Mouse (Mus musculus): Measurements from ENCODE around the gene Mgst3. TPM values are rescaled to one million over a fixed set of nuclear protein-coding genes. Genes with fewer than 3 reads are reported as not detected.

Gene Mgst3
- total RNA-seq, 1 experiment, result 34.4 TPM

DNA sequence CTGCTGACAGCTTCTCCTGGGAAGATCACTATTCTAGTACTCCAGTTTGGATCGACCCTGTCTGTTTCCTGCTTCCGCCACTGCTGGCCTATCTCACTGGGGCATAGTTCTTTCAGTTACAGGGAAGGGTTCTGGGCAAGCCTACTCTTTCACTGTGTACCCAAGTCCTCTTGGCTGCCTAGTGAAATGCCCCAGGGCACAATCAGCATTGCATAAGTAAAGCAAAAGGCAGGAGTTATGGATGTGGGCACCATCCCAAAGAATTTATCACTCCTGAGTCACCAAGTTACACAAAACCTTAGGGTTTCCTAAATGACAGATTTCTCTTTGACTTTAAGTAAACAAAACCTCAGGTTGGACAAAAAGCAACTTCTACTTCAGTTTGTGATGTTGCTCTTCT lies 6.3 kb downstream of the Mgst3 start:
- no peak overlapping the region for H3K9ac ChIP-seq (ENCODE audit: insufficient read depth, low read depth, low read length, poor library complexity, severe bottlenecking)
- H3K27ac ChIP-seq (ENCODE audit: insufficient read depth, low read depth, low read length, poor library complexity, severe bottlenecking), result no peak overlapping the region
- peaks cover 0 to 3% of the 10 kb centered on the region in 2 experiments; a peak in 1 of 4 replicates for H3K4me1 ChIP-seq (ENCODE audit: control insufficient read depth in 2 of 2, insufficient read depth in 2 of 2, low read length in 2 of 2, poor library complexity in 1 of 2)
- H3K36me3 ChIP-seq (ENCODE audit: control insufficient read depth, insufficient read depth, low read length, poor library complexity, severe bottlenecking), result no peaks in the 10 kb centered on the region
- in situ Hi-C loops (cut with MboI; ENCODE audit: low sequenced_read_pairs in 2 of 2, unreplicated experiment in 2 of 2), result no loop called here
- H3K4me3 ChIP-seq (ENCODE audit: insufficient read depth in 1 of 2, low read depth in 1 of 2, low read length in 2 of 2, poor library complexity in 1 of 2, severe bottlenecking in 1 of 2), result no peak overlapping the region
- no peaks in the 10 kb centered on the region for H3K9me3 ChIP-seq (ENCODE audit: control insufficient read depth, insufficient read depth, low read depth, low read length)
- TF ChIP-seq MAFK (IDR thresholded peaks at IDR 0.05; ENCODE audit: insufficient read depth, low read depth, low read length), result no peak
- TF ChIP-seq ZNF384 (IDR thresholded peaks at IDR 0.05; ENCODE audit: low read depth, low read length), result no peak
- TF ChIP-seq CHD2 (IDR thresholded peaks at IDR 0.05; ENCODE audit: low read depth, low read length), result no peak
- TF ChIP-seq HCFC1 (IDR thresholded peaks at IDR 0.05; ENCODE audit: borderline replicate concordance, insufficient read depth, low read length), result no peak
- no peak for TF ChIP-seq ZC3H11A (IDR thresholded peaks at IDR 0.05; ENCODE audit: borderline replicate concordance, low read depth, low read length)
- DNase-seq (ENCODE audit: low read depth, low spot score), result no peak

DNA sequence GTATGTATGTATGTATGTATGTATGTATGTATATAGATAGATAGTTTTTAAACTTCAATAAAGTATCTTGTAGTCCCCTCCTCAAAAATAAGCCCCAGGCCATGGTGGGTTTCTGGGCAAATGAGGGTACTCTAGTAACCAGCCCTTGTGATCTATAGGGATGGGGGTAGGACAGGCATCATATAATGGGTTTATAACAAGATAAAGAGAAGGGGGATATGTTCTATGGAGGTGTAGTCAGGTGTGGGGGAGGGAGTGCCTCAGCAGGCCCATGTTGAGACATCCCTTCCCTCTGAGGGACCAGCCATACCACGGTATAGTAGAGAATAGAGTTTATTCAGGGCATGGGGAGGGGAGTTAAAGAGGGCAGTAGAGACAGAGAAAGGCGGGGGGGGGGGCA lies 7.2 kb downstream of the Mgst3 start:
- in situ Hi-C loops (cut with MboI; ENCODE audit: low sequenced_read_pairs in 2 of 2, unreplicated experiment in 2 of 2), result no loop called here
- H3K9me3 ChIP-seq (ENCODE audit: control insufficient read depth, insufficient read depth, low read depth, low read length), result no peaks in the 10 kb centered on the region
- H3K4me3 ChIP-seq (ENCODE audit: insufficient read depth in 1 of 2, low read depth in 1 of 2, low read length in 2 of 2, poor library complexity in 1 of 2, severe bottlenecking in 1 of 2), result no peak overlapping the region
- H3K4me1 ChIP-seq (ENCODE audit: control insufficient read depth in 2 of 2, insufficient read depth in 2 of 2, low read length in 2 of 2, poor library complexity in 1 of 2), result peaks cover 3 to 5% of the 10 kb centered on the region in 2 experiments; a peak in 2 of 4 replicates
- TF ChIP-seq HCFC1 (IDR thresholded peaks at IDR 0.05; ENCODE audit: borderline replicate concordance, insufficient read depth, low read length), result no peak
- no peaks in the 10 kb centered on the region for H3K36me3 ChIP-seq (ENCODE audit: control insufficient read depth, insufficient read depth, low read length, poor library complexity, severe bottlenecking)
- no peak overlapping the region for H3K27ac ChIP-seq (ENCODE audit: insufficient read depth, low read depth, low read length, poor library complexity, severe bottlenecking)
- H3K9ac ChIP-seq (ENCODE audit: insufficient read depth, low read depth, low read length, poor library complexity, severe bottlenecking), result no peak overlapping the region
- DNase-seq (ENCODE audit: low read depth, low spot score), result no peak

DNA sequence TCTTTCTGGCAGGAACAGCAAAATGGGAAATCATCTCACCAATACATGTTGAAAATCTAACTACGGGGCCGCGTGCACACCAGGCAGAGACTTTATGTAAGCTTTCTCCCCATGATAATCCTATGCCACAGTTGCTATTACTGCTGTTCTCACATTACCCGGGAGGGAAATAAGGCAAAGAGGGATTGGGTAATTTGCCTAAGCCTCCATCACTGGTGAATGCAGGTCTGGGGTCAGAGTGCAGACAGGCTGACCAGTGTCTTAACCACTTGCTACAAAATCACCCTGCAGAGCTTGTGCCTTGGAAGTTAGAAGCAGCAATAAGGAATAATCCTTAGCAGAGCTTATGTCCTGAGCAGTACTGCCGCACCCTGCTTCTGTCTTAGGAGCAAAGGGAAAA lies 8.0 kb downstream of the Mgst3 start:
- H3K9ac ChIP-seq (ENCODE audit: insufficient read depth, low read depth, low read length, poor library complexity, severe bottlenecking), result no peak overlapping the region
- TF ChIP-seq ZNF384 (IDR thresholded peaks at IDR 0.05; ENCODE audit: low read depth, low read length), result no peak
- no peak for TF ChIP-seq CHD2 (IDR thresholded peaks at IDR 0.05; ENCODE audit: low read depth, low read length)
- TF ChIP-seq MAFK (IDR thresholded peaks at IDR 0.05; ENCODE audit: insufficient read depth, low read depth, low read length), result no peak
- TF ChIP-seq HCFC1 (IDR thresholded peaks at IDR 0.05; ENCODE audit: borderline replicate concordance, insufficient read depth, low read length), result no peak
- TF ChIP-seq ZC3H11A (IDR thresholded peaks at IDR 0.05; ENCODE audit: borderline replicate concordance, low read depth, low read length), result no peak
- no peaks in the 10 kb centered on the region for H3K36me3 ChIP-seq (ENCODE audit: control insufficient read depth, insufficient read depth, low read length, poor library complexity, severe bottlenecking)
- H3K9me3 ChIP-seq (ENCODE audit: control insufficient read depth, insufficient read depth, low read depth, low read length), result no peaks in the 10 kb centered on the region
- H3K27ac ChIP-seq (ENCODE audit: insufficient read depth, low read depth, low read length, poor library complexity, severe bottlenecking), result no peak overlapping the region
- in situ Hi-C loops (cut with MboI; ENCODE audit: low sequenced_read_pairs in 2 of 2, unreplicated experiment in 2 of 2), result no loop called here
- no peak for DNase-seq (ENCODE audit: low read depth, low spot score)
- H3K4me3 ChIP-seq (ENCODE audit: insufficient read depth in 1 of 2, low read depth in 1 of 2, low read length in 2 of 2, poor library complexity in 1 of 2, severe bottlenecking in 1 of 2), result no peak overlapping the region
- H3K4me1 ChIP-seq (ENCODE audit: control insufficient read depth in 2 of 2, insufficient read depth in 2 of 2, low read length in 2 of 2, poor library complexity in 1 of 2), result peaks cover 3 to 5% of the 10 kb centered on the region in 2 experiments; a peak in 2 of 4 replicates

DNA sequence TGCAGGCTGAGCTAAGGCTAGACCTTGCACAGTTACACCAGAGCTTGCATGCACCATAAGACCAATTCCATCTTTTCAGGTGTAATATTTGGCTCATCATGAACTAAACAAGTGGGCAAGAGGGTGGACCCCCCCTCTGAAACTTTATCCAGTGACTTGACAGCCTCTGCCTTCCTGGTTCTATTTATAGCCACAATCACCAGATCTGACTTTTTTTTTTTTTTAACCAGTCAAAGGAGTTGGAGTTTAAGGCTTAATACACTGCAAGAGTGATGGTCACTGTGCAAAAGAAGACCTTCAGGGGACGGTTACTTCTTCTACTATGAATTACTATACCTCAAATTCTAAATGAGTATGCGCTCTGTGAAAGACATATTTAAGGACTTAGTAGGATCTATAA lies 8.4 kb downstream of the Mgst3 start:
- no peak overlapping the region for H3K4me3 ChIP-seq (ENCODE audit: insufficient read depth in 1 of 2, low read depth in 1 of 2, low read length in 2 of 2, poor library complexity in 1 of 2, severe bottlenecking in 1 of 2)
- in situ Hi-C loops (cut with MboI; ENCODE audit: low sequenced_read_pairs in 2 of 2, unreplicated experiment in 2 of 2), result no loop called here
- no peak for DNase-seq (ENCODE audit: low read depth, low spot score)
- H3K9me3 ChIP-seq (ENCODE audit: control insufficient read depth, insufficient read depth, low read depth, low read length), result no peaks in the 10 kb centered on the region
- H3K27ac ChIP-seq (ENCODE audit: insufficient read depth, low read depth, low read length, poor library complexity, severe bottlenecking), result no peak overlapping the region
- no peak overlapping the region for H3K9ac ChIP-seq (ENCODE audit: insufficient read depth, low read depth, low read length, poor library complexity, severe bottlenecking)
- H3K4me1 ChIP-seq (ENCODE audit: control insufficient read depth in 2 of 2, insufficient read depth in 2 of 2, low read length in 2 of 2, poor library complexity in 1 of 2), result peaks cover 3 to 5% of the 10 kb centered on the region in 2 experiments; a peak in 2 of 4 replicates
- no peaks in the 10 kb centered on the region for H3K36me3 ChIP-seq (ENCODE audit: control insufficient read depth, insufficient read depth, low read length, poor library complexity, severe bottlenecking)
- TF ChIP-seq ZC3H11A (IDR thresholded peaks at IDR 0.05; ENCODE audit: borderline replicate concordance, low read depth, low read length) (no peak), HCFC1 (IDR thresholded peaks at IDR 0.05; ENCODE audit: borderline replicate concordance, insufficient read depth, low read length) (no peak), CHD2 (IDR thresholded peaks at IDR 0.05; ENCODE audit: low read depth, low read length) (no peak), MAFK (IDR thresholded peaks at IDR 0.05; ENCODE audit: insufficient read depth, low read depth, low read length) (no peak), ZNF384 (IDR thresholded peaks at IDR 0.05; ENCODE audit: low read depth, low read length) (no peak)

DNA sequence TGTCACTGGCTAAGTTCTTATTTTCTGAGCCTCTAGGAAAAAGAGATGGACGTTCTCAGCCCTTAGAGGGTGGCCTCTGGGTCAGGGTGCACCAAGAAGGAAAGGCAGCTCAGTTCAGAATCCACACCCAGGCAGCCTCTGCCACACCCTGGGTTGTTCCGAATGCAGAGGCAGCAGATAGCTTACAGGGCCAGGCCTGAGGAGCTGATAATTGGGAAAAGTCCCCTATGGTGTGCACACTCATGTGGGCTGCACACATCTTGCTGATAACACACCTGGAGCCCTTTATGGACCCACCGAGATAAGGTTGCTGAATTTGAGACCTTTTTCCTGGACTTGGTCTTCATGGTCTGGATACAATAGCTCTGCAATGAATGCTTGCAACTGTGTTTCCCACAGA lies 9.5 kb downstream of the Mgst3 start:
- no peak for TF ChIP-seq CHD2 (IDR thresholded peaks at IDR 0.05; ENCODE audit: low read depth, low read length)
- no peak for TF ChIP-seq MAFK (IDR thresholded peaks at IDR 0.05; ENCODE audit: insufficient read depth, low read depth, low read length)
- no peak for TF ChIP-seq HCFC1 (IDR thresholded peaks at IDR 0.05; ENCODE audit: borderline replicate concordance, insufficient read depth, low read length)
- TF ChIP-seq ZNF384 (IDR thresholded peaks at IDR 0.05; ENCODE audit: low read depth, low read length), result no peak
- TF ChIP-seq ZC3H11A (IDR thresholded peaks at IDR 0.05; ENCODE audit: borderline replicate concordance, low read depth, low read length), result no peak
- DNase-seq (ENCODE audit: low read depth, low spot score), result no peak
- Histone ChIP-seq H3K4me1 (ENCODE audit: control insufficient read depth in 2 of 2, insufficient read depth in 2 of 2, low read length in 2 of 2, poor library complexity in 1 of 2) (peaks cover 3 to 5% of the 10 kb centered on the region in 2 experiments; a peak in 2 of 4 replicates), H3K9me3 (ENCODE audit: control insufficient read depth, insufficient read depth, low read depth, low read length) (no peaks in the 10 kb centered on the region), H3K9ac (ENCODE audit: insufficient read depth, low read depth, low read length, poor library complexity, severe bottlenecking) (no peak overlapping the region), H3K27ac (ENCODE audit: insufficient read depth, low read depth, low read length, poor library complexity, severe bottlenecking) (no peak overlapping the region), H3K36me3 (ENCODE audit: control insufficient read depth, insufficient read depth, low read length, poor library complexity, severe bottlenecking) (no peaks in the 10 kb centered on the region), H3K4me3 (ENCODE audit: insufficient read depth in 1 of 2, low read depth in 1 of 2, low read length in 2 of 2, poor library complexity in 1 of 2, severe bottlenecking in 1 of 2) (no peak overlapping the region)
- in situ Hi-C loops (cut with MboI; ENCODE audit: low sequenced_read_pairs in 2 of 2, unreplicated experiment in 2 of 2), result no loop called here
